Mouse (Mus musculus) small intestine, adult 2 months (tissue): ENCODE results near the gene Prom2.

Source experiments
- CTCF ChIP-seq: fragments of 200-500 bp; IDR thresholded peaks from 2 replicates; pipeline ENCODE4 v1.5.1; 2012; ENCODE audit warnings: low read depth, mild to moderate bottlenecking, control low read depth, inconsistent platforms, low read length, moderate library complexity, mixed read lengths; ENCODE audit not compliant: insufficient replicate concordance, insufficient read length; ENCODE audit errors: extremely low read depth
- POLR2A ChIP-seq: fragments of 200-500 bp; IDR thresholded peaks from 2 replicates; pipeline ENCODE4 v1.6.1; 2012; ENCODE audit warnings: low read depth, mild to moderate bottlenecking, control low read depth, inconsistent platforms, low read length, moderate library complexity

DNA sequence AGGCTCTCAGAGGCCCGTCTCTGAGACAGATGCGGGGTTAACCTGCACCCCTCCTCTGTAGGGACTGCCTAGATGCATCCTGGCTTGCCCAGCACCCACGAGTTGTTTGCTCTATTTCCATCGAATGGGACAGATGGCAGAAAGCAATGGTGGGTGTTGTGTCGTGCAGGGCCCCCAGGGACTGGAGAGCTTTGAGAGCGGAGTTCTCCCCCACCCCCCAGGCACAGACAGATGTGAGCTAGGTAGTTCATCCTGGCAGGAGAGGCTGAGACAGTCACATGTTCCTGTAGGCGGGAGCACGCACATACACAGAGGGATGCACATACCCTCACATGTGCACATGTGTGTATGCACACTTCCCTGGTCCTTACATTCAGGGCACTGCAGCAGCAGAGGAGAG, 24.2 kb downstream of the Prom2 start:
- no peak for TF ChIP-seq CTCF
- TF ChIP-seq POLR2A = no peak
